19 mouse cellular contexts compared by ENCODE assay signal in the genomic region with DNA sequence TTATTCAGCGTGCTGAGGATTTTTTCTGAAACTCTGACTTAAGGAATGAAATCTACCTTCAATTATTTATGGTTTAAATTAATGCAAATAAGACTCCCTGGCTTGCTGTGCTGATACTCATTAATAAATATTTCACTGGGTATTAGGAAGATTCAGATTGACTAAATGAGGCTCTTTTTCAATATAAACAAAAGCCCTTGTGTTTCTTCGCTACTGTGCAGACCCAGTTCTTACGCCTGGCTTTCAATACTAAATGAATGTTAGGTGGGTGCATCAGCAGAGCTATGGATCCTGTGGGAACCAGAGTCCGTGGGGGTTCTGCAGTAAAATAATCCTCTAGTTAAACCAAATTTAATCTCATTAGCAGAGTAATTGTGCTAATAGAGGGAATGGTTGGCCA.
DNase-seq lines count a peak whose midpoint lies in the region; ATAC-seq lines count a peak whose summit lies in the region.
"Had no signal": no experiment of that assay in that cellular context is flagged by ENCODE, and none has a peak within 500 bp of the region (broad histone marks: within the 10 kb centered on the region; RNA-seq: fewer than 3 reads in every experiment).

No protein-coding gene starts in this region.

- H3K4me1 ChIP-seq in forebrain, embryonic 11.5 days (replicated peaks; ENCODE audit: control insufficient read depth, insufficient read depth, low read length): peaks cover 9% of the 10 kb centered on the region
- H3K4me1 ChIP-seq in hindbrain, embryonic 10.5 days (replicated peaks): peaks cover 28% of the 10 kb centered on the region
- peaks cover 5% of the 10 kb centered on the region; the same call in 1 of the 2 replicates for H3K4me1 ChIP-seq in limb, embryonic 11.5 days (ENCODE audit: control insufficient read depth, insufficient read depth, low read length)
- peaks cover 41% of the 10 kb centered on the region for H3K4me1 ChIP-seq in neural tube, embryonic 13.5 days (replicated peaks)
- H3K4me1 ChIP-seq: liver, embryonic 15.5 days had no signal

- intact Hi-C loops in gastrocnemius, postnatal 14 days (cut with DNase I; ENCODE audit: low total_unique reads): no loop called here

- WGBS in forebrain, embryonic 11.5 days: 21% methylated on average over 4 of the region's 4 CpGs
- 69% methylated on average over 4 of the region's 4 CpGs for WGBS in hindbrain, embryonic 10.5 days
- 76% methylated on average over 4 of the region's 4 CpGs for WGBS in limb, embryonic 11.5 days
- WGBS in neural tube, embryonic 13.5 days: 20% methylated on average over 4 of the region's 4 CpGs

- no peak for DNase-seq in forebrain, embryonic 11.5 days (ENCODE audit: low spot score)
- no peak for DNase-seq in hindbrain, embryonic 10.5 days (ENCODE audit: low spot score)
- no peak for DNase-seq in limb, embryonic 11.5 days (ENCODE audit: low spot score)
- DNase-seq in kidney, adult 11 months: no peak
- no peak for DNase-seq in gastrocnemius, postnatal 14 days
- DNase-seq in right cerebral cortex, postnatal 4 days: no peak
- no peak for DNase-seq in kidney, adult 8-10 months
- DNase-seq: adrenal gland, adult 8-10 months; cerebellum, adult 2 months; gastrocnemius, postnatal 36 days; heart, postnatal 36 days; kidney, postnatal 4 days; lung, postnatal 14 days; thymus, postnatal 36 days had no signal

- H3K4me3 ChIP-seq in forebrain, embryonic 11.5 days (ENCODE audit: low read depth, low read length): no peak overlapping the region
- H3K4me3 ChIP-seq in hindbrain, embryonic 10.5 days: no peak overlapping the region
- H3K4me3 ChIP-seq in limb, embryonic 11.5 days (ENCODE audit: low read depth, low read length): no peak overlapping the region
- H3K4me3 ChIP-seq in neural tube, embryonic 13.5 days: no peak overlapping the region
- H3K4me3 ChIP-seq: limb, embryonic 13.5 days; liver, embryonic 15.5 days had no signal

- peak; percentile 63; the same call in 1 of the 2 replicates for ATAC-seq in forebrain, embryonic 11.5 days (replicated peaks; ENCODE audit: low FRiP score)
- ATAC-seq in limb, embryonic 11.5 days (ENCODE audit: insufficient number of reproducible peaks, low FRiP score, low TSS enrichment, low read depth): no peak
- ATAC-seq in neural tube, embryonic 13.5 days (ENCODE audit: low read depth): peak; percentile 73
- ATAC-seq: intestine, postnatal 0 days had no signal

- H3K4me2 ChIP-seq in forebrain, embryonic 11.5 days (ENCODE audit: low read depth, low read length, severe bottlenecking): no peak overlapping the region
- H3K4me2 ChIP-seq in limb, embryonic 11.5 days (ENCODE audit: low read depth, severe bottlenecking): no peak overlapping the region
- no peak overlapping the region for H3K4me2 ChIP-seq in neural tube, embryonic 13.5 days
- H3K4me2 ChIP-seq: heart, embryonic 11.5 days; limb, embryonic 13.5 days; liver, embryonic 15.5 days had no signal

- no peak overlapping the region for H3K9ac ChIP-seq in forebrain, embryonic 11.5 days (ENCODE audit: low read length)
- no peak overlapping the region for H3K9ac ChIP-seq in limb, embryonic 11.5 days (ENCODE audit: low read length)
- H3K9ac ChIP-seq in neural tube, embryonic 13.5 days: no peak overlapping the region
- H3K9ac ChIP-seq: limb, embryonic 13.5 days; liver, embryonic 15.5 days had no signal

- H3K27me3 ChIP-seq in forebrain, embryonic 11.5 days (ENCODE audit: control insufficient read depth, insufficient read depth, low read length): no peaks in the 10 kb centered on the region
- no peaks in the 10 kb centered on the region for H3K27me3 ChIP-seq in hindbrain, embryonic 10.5 days (ENCODE audit: insufficient read depth, poor library complexity, severe bottlenecking)
- no peaks in the 10 kb centered on the region for H3K27me3 ChIP-seq in limb, embryonic 11.5 days (ENCODE audit: control insufficient read depth, insufficient read depth, low read length)
- H3K27me3 ChIP-seq in neural tube, embryonic 13.5 days: no peaks in the 10 kb centered on the region
- H3K27me3 ChIP-seq: limb, embryonic 13.5 days; liver, embryonic 15.5 days had no signal

- H3K27ac ChIP-seq in forebrain, embryonic 11.5 days (ENCODE audit: low read depth, low read length): peak overlapping the region; percentile 55; the same call in 1 of the 2 replicates
- H3K27ac ChIP-seq in hindbrain, embryonic 10.5 days: peak overlapping the region; percentile 14
- 0 out of 2 replicates have a peak overlapping the region, but pooled peaks have one; percentile 55 for H3K27ac ChIP-seq in limb, embryonic 11.5 days (replicated peaks; ENCODE audit: low read depth, low read length)
- peak overlapping the region; percentile 83 for H3K27ac ChIP-seq in neural tube, embryonic 13.5 days (replicated peaks)
- H3K27ac ChIP-seq: limb, embryonic 13.5 days; liver, embryonic 15.5 days had no signal

- peaks cover 4% of the 10 kb centered on the region; the same call in 1 of the 2 replicates for H3K9me3 ChIP-seq in forebrain, embryonic 11.5 days (ENCODE audit: control insufficient read depth, low read length)
- peaks cover 16% of the 10 kb centered on the region for H3K9me3 ChIP-seq in hindbrain, embryonic 10.5 days
- H3K9me3 ChIP-seq in limb, embryonic 11.5 days (ENCODE audit: control insufficient read depth, low read length): no peaks in the 10 kb centered on the region
- peaks cover 10% of the 10 kb centered on the region for H3K9me3 ChIP-seq in neural tube, embryonic 13.5 days
- H3K9me3 ChIP-seq: liver, embryonic 15.5 days had no signal

- H3K36me3 ChIP-seq in forebrain, embryonic 11.5 days (ENCODE audit: control insufficient read depth, insufficient read depth, low read length): no peaks in the 10 kb centered on the region
- H3K36me3 ChIP-seq in hindbrain, embryonic 10.5 days: no peaks in the 10 kb centered on the region
- no peaks in the 10 kb centered on the region for H3K36me3 ChIP-seq in limb, embryonic 11.5 days (ENCODE audit: control insufficient read depth, insufficient read depth, low read length)
- no peaks in the 10 kb centered on the region for H3K36me3 ChIP-seq in neural tube, embryonic 13.5 days
- H3K36me3 ChIP-seq: liver, embryonic 15.5 days had no signal

Comparison
In these comparisons a context has a peak if more than half of its experiments do, and no peak if none do; other contexts are left out.
1. H3K27ac ChIP-seq: peak in every context shown above with its lines; median percentile 83 in neural tube, embryonic 13.5 days; 55 in forebrain, embryonic 11.5 days; 55 in limb, embryonic 11.5 days; 14 in hindbrain, embryonic 10.5 days.